Mouse (Mus musculus) CD4-positive, CD25-positive, alpha-beta regulatory T cell, adult 4 months (primary cell): Measurements from ENCODE around the gene Slx1b. TPM values are rescaled to one million over a fixed set of nuclear protein-coding genes. Genes with fewer than 3 reads are reported as not detected.
"Not testable (repeated sequence)": the region's sequence is repeated elsewhere in the genome, so short reads cannot be mapped to it uniquely, and the experiment has no call there.

Experiments used
- ATAC-seq: one replicate; pipeline ENCODE4 v1.8.0; 2017
- polyA plus RNA-seq, 2 experiments: library from polyadenylated mRNA; unstranded; fragments of 100-300 nt; shearing (Covaris generic); gene quantifications; one replicate each; pipeline ENCODE4 v1.2.1; 2017

Gene Slx1b
- polyA plus RNA-seq, result 10 to 100 TPM; 10.6 to 21.4 TPM

DNA sequence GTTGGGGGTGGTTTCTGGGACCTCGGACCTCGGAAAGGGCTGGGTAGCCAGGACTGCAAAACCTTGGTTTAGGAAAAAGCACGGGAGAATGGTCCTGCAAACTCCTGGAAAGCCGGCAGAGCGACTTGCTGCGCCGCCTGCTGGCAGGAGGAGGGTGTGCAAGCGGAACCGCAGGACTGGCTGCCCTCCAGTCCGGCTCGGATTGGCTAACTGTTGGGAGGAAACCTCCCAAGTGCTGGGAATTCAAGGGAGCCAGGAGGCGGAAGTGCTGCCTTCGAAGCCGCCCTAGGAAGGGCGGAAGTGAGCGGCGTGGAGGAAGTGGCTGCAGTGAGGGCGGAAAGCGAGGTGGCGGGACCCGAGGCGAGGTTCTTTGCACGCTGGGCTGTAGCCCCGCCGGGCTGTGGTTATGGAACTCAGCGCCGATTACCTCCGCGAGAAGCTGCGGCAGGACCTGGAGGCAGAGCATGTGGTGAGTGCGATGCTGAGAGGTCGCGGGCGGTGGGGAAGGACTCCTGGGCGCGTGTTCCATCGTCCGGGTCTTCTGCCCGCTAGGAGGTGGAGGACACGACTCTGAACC lies at the start of gene Slx1b:
Gene Slx1b, minus strand, starts transcription at position 154 of the 577 bp plus-strand sequence.
- peak; percentile 85 for ATAC-seq

DNA sequence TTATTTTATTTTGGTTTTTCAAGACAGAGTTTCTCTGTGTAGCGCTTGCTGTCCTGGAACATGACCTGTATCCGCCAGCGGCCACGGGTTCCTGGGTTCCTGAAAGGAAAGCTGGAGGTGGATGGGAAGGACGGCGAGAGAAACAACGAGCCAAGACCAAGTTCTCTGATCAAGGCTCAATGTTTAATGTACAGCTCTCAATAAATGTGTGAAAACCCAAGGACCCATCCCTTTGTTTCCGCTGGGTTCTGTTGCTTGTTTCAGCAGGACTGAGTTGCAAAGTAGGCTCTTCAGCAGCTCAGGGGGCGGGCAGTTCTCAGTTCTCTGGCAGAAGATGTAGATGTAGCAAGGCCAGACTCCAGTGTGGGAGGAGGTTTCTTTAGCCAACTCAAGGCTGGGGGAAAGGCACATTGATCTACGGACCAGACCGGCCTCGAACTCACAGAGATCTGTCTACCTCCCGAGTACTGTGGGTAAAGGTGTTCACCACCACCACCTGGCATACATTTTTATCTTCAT lies 46.4 kb upstream of the Slx1b start:
- no peak for ATAC-seq

DNA sequence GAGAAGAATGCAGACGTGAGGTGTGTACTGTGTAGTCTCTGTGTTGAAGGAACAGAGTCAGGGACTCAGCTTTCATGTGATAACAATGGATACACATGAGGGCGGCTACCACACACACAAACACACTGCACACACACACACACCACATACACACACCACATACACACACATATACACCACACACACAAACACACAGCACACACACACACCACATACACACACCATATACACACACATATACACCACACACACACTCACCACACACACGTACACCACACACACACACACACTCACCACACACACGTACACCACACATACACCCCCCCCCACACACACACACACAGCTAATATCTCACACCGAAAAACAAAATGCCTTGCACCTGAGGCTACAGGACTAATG lies 45.9 kb upstream of the Slx1b start:
- ATAC-seq, result no peak

DNA sequence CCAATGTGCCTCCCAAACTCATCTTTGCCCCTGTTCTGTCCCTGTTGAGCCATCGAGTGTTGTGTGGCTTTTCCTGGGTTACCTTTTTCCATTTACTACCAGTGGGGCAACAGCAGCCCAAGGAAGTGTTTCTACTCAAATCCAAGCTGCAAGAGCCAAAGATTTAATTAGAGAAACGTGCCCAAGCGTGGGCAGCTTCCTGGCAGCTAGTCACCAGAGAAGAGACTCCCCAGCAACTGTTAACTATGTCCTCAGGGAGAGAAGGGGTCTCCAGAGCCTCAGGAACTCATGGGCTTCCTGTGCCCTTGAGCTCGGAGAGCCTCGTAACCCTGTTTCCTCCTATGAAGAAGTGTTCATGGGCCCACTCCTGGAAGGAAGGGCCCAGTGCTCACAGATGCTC lies 45.4 kb upstream of the Slx1b start:
- ATAC-seq, result no peak

DNA sequence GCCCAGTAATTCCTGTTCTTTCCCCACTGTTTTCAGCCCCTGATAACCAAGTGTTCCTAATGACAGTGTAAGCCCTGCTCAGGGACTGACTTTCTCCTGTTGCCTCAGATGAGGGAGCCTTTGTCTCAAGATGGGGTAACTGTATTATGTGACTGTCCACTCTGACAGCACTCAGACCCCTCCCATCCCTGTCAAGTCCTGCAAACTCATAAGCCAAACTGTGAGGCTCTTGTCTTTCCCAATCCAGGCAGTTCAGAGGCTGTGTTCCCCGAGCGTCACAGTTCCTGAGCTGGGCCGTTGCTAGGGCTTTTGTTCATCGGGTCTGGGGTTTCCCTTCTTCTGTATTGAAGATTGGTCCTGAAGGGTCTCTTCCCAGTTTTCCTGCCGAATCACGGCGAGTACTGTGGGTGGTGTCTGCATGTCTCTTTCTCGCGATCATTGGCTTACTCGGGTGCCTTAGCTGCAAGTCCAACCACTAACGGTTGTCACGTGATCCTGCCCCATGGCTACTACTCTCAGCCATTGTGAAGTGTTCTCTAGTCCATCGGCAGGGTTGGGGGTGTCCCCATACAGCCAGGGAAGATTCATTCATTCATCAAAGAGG lies 44.6 kb upstream of the Slx1b start:
- ATAC-seq, result no peak

DNA sequence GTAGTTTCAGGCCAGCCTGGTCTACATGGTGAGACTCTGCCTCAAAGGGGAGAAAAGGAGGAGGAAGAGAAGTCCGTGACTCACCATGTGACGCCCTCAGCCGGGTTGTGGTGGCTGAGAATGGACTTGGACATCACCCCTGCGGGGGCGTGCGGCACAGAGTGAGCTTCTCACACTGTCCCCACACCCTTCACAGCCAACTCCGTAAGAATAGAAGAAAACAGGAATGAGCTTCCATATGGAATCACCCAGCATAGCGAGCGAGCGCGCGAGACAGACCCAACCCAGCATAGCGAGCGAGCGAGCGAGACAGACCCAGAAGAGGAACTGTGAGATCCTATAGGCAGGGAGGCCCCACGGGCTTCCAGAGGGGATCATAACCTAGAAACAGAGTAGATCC lies 44.0 kb upstream of the Slx1b start:
- ATAC-seq, result no peak

DNA sequence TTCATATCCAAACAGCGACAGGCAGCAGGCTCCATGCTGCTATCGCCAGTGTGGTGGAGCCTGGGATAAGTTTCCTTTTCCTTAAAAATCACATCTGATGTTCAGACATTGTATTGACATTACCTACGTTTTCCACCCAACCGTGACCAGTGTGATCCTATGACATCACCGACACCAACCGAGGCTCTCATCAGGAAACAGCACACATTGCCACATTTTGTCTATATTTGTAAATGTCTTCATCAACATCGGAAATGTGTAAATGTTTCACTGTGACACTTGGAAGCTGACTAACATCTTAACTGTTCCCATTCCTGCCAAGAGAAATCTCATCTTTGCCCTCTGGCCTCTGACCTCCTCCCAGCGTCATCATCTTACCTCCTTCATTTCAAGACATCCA lies 40.5 kb upstream of the Slx1b start:
- ATAC-seq, result no peak

DNA sequence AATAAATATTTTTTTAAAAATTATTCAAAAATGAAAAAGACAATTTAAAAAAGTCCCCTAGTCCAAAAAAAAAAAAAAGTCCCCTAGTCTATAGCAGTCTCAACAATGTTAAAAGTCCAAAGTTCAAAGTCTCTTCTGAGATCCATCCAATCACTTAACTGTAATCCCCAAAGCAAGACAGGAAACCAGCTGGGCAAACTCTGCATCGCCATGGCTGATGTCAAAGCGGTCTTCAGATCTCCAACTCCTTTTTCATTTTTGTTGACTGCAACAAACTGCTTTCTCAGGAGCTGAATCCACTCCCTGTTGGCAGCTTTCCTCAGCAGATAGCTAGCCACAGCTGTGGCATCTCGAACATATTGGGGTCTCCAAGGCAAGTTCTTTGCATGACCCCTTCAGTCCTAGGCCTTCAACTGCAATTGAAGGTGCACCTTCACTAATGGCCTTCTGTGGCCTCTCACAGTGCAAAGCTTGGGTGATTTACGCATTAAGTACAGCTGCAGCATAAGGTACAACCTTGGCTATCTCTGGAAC lies 34.7 kb upstream of the Slx1b start:
- ATAC-seq, result not testable (repeated sequence)

DNA sequence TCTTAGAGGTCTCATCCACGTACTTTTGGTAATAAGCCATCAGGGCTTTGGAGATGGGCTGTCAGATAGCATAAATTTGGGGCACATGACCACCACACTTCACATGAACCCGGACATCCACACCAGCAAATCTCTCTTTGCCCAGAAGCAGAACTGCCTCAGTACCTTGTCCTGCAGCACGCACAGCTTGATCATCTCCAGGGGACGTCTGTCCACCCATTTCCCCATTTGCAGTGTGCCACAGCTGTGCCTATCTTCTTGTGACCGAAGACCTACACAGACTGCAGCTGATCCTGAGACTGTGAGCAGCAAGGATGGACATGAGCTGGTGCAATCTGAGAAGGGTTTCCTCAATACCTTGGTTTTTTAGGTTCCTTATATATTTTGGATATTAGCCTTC lies 30.1 kb upstream of the Slx1b start:
- no peak for ATAC-seq

DNA sequence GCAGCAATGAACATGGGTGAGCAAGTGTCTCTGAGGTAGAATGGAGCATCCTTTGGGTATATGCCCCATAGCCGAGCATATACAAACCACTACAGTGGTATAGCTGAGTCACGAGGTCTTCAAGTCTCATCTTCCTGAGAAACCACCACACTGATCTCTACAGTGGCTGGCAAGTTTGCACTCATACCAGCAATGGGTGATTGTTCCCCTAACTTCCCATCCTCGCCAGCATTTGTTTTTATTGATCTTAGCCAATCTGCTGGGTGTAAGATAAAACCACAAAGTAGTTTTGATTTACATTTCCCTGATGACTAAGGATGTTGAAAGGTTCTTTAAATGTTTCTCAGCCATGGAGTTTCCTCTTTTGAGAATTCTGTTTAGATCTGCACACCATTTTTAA lies 29.5 kb upstream of the Slx1b start:
- ATAC-seq, result no peak

DNA sequence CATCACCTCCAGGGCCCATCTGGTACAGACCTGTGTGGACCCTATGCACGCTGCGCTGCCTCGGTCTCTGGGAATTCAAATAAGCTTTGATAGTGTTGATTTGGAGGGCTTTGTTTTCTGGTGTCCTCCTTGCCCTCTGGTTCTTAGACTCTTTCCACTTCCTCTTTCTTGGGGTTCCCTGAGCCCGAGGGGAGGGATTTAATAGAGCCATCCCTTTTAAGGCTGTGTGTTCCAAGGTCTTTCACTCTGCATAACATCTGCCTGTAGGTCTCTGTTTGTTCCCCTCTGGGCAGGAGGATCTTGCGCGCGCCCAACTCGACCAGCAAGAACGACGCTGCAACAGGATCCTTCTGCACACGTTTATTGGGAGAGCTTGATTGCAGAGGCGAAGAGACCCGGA lies 26.1 kb upstream of the Slx1b start:
- ATAC-seq, result no peak

DNA sequence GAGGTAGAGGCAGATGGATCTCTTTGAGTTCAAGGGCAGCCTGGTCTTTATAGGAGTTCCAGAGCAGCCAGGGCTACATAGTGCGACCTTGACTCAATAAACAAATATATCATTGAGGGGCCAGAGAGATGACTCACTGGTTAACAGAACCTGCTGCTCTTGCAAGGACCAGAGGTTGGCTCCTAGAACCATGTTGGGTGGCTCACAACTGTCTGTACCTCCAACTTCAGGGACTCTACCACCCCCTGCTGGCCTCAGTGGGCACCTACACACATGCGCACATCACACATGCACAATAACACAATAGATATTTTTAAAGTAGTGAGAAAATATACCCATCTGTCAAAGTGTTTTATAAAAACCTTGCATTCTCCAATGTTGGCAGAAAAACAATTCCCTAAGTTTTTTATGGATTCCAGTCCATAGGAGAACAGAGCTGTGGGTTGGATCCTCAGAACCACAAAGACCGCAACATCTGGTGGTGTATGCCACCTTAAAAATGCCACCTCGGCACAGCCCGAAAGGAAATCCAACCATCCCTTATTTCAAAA lies 23.3 kb upstream of the Slx1b start:
- ATAC-seq, result no peak

DNA sequence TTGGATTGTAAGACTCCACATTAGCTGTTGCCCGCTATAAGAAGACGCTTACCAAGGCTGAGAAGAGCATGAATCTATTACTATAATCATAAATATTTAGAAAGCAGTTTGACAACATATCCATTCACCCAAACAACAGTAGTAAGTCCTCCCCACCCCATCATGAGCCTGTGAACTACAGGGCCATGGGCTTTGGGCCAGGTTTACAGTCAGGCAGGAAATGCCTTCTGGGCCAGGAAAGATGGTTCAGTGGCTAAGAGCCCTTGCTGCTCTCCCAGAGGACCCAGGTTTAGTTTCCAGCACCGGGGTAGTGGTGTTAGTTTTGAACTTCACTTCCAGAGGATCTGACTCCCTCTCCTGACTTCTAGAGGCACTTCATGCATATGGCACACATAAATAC lies 22.0 kb upstream of the Slx1b start:
- ATAC-seq, result no peak

DNA sequence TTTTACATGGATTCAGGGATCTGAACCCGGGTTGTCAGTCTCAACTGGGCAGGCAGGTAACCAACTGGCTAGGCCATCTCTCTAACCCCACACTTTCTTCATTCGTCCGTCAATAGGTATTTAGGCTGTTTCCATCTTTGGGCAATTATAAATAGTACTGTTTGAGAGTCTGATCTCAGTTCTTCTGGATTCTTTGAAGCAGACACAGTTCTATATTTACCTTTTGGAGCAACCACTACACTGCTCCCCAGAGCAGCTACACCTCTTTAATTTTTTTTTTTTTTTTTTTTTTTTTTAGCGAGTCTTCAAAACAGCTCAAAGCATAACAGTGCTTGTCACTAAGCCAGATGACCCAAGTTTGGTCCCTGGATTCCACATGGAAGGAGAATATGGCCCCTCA lies 20.1 kb upstream of the Slx1b start:
- no peak for ATAC-seq

DNA sequence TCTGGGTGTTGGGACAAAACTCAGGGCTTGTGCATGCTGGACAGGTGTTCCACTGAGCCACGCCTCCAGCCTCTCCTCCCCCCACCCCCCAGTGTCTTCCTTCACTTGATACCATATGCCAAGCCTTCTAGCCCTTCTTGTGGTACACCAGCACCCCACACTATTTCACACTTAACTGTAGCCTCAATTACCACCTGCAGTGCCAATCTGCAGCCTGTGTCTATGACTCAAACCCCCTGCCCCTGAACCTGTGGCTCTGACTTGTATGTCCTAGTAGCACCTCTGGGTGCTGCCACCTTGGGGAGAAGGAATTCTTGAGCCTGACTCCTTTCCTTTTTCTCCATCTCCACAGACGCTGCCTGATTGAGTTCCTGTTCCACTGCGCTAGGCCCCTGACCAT lies 16.3 kb upstream of the Slx1b start:
- ATAC-seq, result no peak

DNA sequence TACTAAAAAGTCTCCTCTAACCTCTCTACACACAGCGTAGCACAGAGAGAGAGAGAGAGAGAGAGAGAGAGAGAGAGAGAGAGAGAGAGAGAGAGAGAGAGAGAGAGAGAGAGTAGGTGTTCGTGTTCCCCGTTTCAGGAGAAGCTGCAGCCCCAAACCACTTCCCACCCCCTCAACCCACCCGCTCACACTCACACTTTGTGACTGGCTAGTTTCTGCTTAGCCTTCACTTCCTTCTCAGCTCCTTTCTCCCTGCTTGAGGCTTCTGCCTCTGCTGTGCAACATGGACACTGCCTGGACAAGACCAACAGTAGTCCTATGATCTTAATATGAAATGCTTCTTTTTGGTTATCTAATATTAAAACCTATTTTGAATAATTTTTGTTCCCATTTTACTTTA lies 14.7 kb upstream of the Slx1b start:
- no peak for ATAC-seq

DNA sequence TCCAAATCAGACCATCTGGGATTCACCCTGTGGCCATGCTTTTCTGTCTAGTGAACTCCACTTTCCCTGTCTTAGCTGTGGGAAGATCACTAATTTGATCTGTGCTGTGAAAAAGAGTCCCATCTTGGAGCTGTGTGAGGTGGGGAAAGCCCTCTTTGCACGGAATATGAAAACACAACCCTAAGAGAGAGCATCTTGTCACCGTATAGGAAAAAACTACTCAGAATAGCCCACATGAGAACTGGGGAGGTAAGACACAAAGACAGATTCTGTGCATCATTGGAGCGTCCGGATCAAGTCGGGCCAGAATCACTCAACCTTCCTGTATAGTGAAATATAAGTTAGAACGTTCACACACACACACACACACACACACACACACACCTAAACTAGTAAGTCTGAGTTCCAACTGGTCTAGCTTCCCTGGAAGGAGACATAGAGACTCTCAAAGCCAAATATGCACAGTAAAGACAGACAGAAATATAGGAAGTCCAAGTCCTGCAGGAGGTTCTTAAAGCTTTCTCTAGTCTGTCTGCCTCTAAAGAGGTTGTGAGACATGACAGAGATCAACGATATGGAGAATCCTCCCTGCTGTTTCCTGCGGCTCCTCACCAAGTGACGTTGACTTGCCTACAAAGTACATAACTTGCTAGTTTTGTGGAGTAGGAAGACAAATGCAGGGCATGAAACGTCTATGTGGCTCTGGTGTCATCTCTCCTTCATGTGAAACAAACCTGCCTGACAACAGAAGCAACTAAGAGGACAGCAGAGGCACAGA lies 12.8 kb upstream of the Slx1b start:
- peak; percentile 13 for ATAC-seq

DNA sequence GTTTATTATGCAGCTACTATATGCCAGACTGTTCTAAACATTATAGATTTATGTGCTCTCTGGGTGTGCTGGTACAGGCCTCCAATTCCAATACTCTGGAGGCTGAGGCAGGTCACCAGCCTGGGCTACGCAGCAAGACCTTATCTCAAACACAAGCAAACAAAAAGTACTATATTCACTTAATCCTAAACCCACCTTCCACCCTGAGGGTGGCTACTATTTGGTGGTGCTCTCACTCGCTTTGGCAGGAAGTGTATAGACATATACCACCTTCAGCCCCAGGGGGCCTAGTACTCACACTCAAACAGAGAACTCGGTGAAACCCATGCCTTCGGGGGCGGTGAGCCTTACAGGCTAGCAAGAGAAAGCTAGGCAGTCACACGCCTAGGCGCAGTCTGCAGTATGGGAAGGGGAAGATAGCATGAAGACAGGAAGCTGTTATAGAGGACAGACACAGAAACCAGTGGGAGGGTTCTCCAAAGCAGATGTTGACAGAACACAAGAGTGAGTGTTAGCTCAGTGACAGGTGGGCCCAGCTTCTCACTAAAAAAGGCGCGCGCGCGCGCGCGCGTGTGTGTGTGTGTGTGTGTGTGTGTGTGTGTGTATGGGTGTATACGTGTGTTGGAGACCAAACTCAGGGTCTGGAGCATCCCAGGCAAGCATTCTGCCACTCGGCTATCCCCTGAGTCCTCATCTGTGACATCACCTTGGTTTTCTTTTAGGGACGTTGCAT lies 12.0 kb upstream of the Slx1b start, which contains the start of gene Coro1a:
Gene Coro1a, minus strand, starts transcription at position 346 of the 733 bp plus-strand sequence.
- peak; percentile 57 for ATAC-seq

DNA sequence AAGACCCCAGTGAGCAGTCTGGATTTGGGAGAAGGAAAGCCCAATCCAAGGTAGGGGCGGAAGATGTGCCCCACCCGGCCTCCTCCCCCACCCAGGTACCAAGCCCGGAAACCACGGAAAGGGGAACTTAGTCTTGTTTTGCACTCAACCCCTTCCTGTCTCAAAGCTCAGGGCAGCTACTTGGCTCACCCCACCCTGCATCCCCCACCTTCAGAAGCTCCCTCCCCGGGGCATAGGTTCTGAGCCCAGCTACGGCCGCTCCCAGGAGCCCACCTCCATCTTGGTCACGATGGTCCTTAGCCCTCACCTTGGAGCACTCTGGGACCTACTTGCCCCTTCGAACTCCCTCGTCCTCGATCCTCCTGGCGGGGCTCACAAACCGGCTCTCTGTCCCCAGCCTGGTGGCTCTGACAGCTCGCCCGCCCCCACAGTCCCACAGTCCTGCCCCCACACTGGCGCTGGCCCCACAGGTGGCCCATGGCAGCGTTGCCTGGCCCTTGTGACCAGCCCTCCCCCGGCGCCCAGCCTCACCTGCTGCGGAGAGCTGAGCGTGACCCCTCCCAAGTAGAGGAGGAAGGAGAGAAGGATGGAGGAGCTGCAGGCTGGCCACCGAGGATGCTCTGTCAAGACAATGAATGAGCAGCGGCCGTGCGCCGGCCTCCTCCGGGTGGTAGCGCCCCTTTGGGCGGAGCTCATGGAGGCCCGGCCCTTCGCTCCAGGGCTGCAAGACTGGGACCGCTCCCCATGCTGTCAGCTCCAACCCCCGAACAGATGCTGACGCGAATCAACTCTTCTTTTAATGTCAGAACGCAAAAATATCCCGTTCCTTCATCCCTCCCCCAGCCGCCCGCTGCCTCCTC lies 8.8 kb upstream of the Slx1b start:
- ATAC-seq, result peak; percentile 46

DNA sequence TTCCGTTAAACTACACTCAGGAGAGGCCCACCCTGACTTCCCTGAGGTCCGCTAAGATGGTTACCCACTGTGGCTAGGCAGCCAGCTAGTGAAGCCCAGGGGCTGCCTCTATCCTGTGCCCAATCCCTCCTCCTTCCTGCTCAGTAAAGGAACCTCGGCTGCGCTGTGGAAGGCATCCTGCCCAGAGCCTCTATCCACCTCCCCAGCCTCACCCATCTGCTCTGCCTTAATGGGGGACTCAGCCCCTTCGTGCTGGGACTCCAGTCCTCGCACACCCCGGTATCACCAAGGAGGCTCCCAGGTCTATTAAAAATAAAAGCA lies 8.1 kb upstream of the Slx1b start:
- no peak for ATAC-seq

DNA sequence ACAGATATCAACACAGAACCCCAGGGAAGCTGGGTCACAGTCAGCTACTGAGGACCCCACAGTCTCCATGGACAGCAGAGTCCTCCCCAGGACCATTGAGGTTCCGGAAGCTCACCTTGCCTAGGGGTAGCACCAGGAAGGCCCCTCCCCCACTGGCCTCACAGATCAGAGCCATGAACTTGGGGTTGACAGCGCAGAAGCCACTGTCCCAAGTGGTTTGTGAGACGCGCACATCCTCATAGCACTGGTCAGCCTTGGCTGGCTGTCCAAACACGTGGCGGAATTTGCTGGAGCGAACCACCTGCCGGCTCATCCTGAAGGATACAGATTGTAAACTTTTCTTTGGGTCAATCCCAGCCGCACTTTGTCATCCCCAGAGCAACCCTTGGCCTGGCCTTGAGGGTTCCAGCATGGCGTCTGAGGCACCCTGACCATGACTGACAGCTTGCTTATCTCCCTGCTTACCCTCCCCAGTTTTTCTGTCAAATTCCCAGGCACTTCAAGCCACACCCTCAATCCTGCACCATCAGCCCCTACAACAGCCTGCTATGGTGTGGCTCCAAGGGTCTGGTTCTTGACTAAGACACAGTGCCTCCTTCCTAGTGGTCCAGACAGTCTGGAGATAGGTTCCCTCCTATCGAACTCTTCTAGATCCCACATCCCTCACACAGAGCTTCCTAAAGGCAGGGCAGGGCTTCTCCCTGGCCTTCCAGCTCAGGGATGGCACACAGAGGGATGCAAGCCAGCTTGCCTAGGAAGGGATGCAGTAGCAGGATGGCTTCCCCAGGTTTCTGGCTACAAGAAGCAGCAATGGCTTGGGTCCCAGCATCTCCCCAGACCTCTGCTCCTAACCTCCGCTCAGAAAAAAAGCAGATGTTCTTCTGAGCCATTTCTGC lies 7.5 kb upstream of the Slx1b start:
- ATAC-seq, result no peak
